Mouse (Mus musculus): ENCODE data around the gene Col25a1.

The Col25a1 gene

GRCm38 (mm10) chr3:130242647-130243296 lies 111.5 kb downstream of the Col25a1 start:
- DNase-seq (ENCODE audit: low spot score) = no peak

- no peak for DNase-seq (ENCODE audit: low spot score)
These were observed 121.1 kb downstream of the Col25a1 start for GRCm38 (mm10) chr3:130252355-130252754.

- DNase-seq (ENCODE audit: low spot score) = no peak
These were observed 124.8 kb downstream of the Col25a1 start for GRCm38 (mm10) chr3:130256059-130256458.

- DNase-seq (ENCODE audit: low spot score) = no peak
These were observed 125.3 kb downstream of the Col25a1 start for GRCm38 (mm10) chr3:130256610-130257009.

GRCm38 (mm10) chr3:130259670-130260069 lies 128.4 kb downstream of the Col25a1 start:
- no peak for DNase-seq (ENCODE audit: low spot score)

- no peak for DNase-seq (ENCODE audit: low spot score)
These were observed 129.0 kb downstream of the Col25a1 start for GRCm38 (mm10) chr3:130260316-130260715.

GRCm38 (mm10) chr3:130265104-130265503 lies 133.8 kb downstream of the Col25a1 start:
- no peak for DNase-seq (ENCODE audit: low spot score)

GRCm38 (mm10) chr3:130270509-130270908 lies 139.2 kb downstream of the Col25a1 start:
- DNase-seq (ENCODE audit: low spot score) = no peak

GRCm38 (mm10) chr3:130273949-130274348 lies 142.6 kb downstream of the Col25a1 start:
- no peak for DNase-seq (ENCODE audit: low spot score)

GRCm38 (mm10) chr3:130278298-130279050 lies 147.2 kb downstream of the Col25a1 start:
- no peak for DNase-seq (ENCODE audit: low spot score)

- no peak for DNase-seq (ENCODE audit: low spot score)
These were observed 151.9 kb downstream of the Col25a1 start for GRCm38 (mm10) chr3:130283011-130283760.

GRCm38 (mm10) chr3:130288102-130288501 lies 156.8 kb downstream of the Col25a1 start:
- DNase-seq (ENCODE audit: low spot score) = no peak

- no peak for DNase-seq (ENCODE audit: low spot score)
These were observed 157.5 kb downstream of the Col25a1 start for GRCm38 (mm10) chr3:130288756-130289155.

GRCm38 (mm10) chr3:130289220-130289619 lies 157.9 kb downstream of the Col25a1 start:
- no peak for DNase-seq (ENCODE audit: low spot score)

GRCm38 (mm10) chr3:130290175-130290574 lies 158.9 kb downstream of the Col25a1 start:
- DNase-seq (ENCODE audit: low spot score) = no peak

GRCm38 (mm10) chr3:130290672-130291071 lies 159.4 kb downstream of the Col25a1 start:
- no peak for DNase-seq (ENCODE audit: low spot score)

GRCm38 (mm10) chr3:130291926-130292325 lies 160.6 kb downstream of the Col25a1 start:
- no peak for DNase-seq (ENCODE audit: low spot score)

- DNase-seq (ENCODE audit: low spot score) = no peak
These were observed 169.2 kb downstream of the Col25a1 start for GRCm38 (mm10) chr3:130300530-130300929.

GRCm38 (mm10) chr3:130303597-130303996 lies 172.3 kb downstream of the Col25a1 start:
- no peak for DNase-seq (ENCODE audit: low spot score)

- DNase-seq (ENCODE audit: low spot score) = no peak
These were observed 173.5 kb downstream of the Col25a1 start for GRCm38 (mm10) chr3:130304827-130305226.

GRCm38 (mm10) chr3:130305686-130306085 lies 174.4 kb downstream of the Col25a1 start:
- DNase-seq (ENCODE audit: low spot score) = no peak

- no peak for DNase-seq (ENCODE audit: low spot score)
These were observed 178.0 kb downstream of the Col25a1 start for GRCm38 (mm10) chr3:130309277-130309676.

All from ovary, postnatal 14 days (tissue).